Mouse (Mus musculus) lung, postnatal 0 days (tissue): ENCODE results near the gene Lrrc19.

Experiments used
- CTCF ChIP-seq: IDR thresholded peaks from 2 replicates; pipeline ENCODE4 v1.5.1; 2016; ENCODE audit warnings: antibody characterized with exemption, mild to moderate bottlenecking
- EP300 ChIP-seq: IDR thresholded peaks from 2 replicates; pipeline ENCODE4 v1.6.1; 2016; ENCODE audit warnings: antibody characterized with exemption, mild to moderate bottlenecking, control low read depth

DNA sequence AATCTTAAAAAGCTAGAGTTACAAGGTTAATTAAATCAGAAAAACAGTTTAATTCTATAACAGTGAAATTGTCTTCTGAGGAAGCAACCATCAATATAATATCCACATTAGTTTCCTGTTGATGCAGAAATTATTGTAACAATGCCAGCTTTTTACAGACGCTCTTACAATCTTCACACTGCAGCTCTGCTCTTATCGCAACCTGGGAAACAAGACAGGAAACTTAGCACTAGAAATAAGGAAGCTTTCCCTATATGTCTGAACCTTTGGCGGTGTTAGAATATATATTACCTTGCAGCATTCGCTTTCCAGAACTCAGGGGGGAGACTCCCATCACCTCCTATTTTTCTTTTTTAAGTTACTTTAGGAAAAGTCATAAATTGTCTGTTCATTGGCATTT, 41.1 kb upstream of the Lrrc19 start:
- TF ChIP-seq CTCF (no peak), EP300 (peak; percentile 82)
